Mouse (Mus musculus) stomach, embryonic 16.5 days (tissue): ENCODE measurements around the gene Krt7. TPM values are rescaled to one million over a fixed set of nuclear protein-coding genes. Genes with fewer than 3 reads are reported as not detected.
A peak's percentile ranks its signal among the peaks of the same experiment; 100 is the strongest.

Experiments
- ATAC-seq: fragments of 200-750 bp; cut with Nextera tagmentation; 2 replicates; pipeline ENCODE4 v1.8.0; 2017; ENCODE audit warnings: moderate number of reproducible peaks, moderate TSS enrichment; ENCODE audit not compliant: insufficient read depth, low FRiP score
- H3K27ac ChIP-seq: fragments of 300-500 bp; sonication (generic); 2 replicates; pipeline ENCODE4 v1.5.1; 2014; ENCODE audit warnings: low read length
- H3K27me3 ChIP-seq: fragments of 300-500 bp; sonication (generic); 2 replicates; pipeline ENCODE4 v1.6.1; 2014; ENCODE audit warnings: low read length, control low read depth, mixed read lengths; ENCODE audit not compliant: control insufficient read depth, insufficient read depth
- H3K36me3 ChIP-seq: fragments of 300-500 bp; sonication (generic); 2 replicates; pipeline ENCODE4 v1.6.1; 2014; ENCODE audit warnings: low read length; ENCODE audit not compliant: control insufficient read depth, insufficient read depth
- H3K4me1 ChIP-seq: fragments of 300-500 bp; sonication (generic); 2 replicates; pipeline ENCODE4 v1.6.1; 2014; ENCODE audit warnings: low read length, control low read depth, mixed read lengths; ENCODE audit not compliant: control insufficient read depth, insufficient read depth
- H3K4me2 ChIP-seq: fragments of 300-500 bp; sonication (generic); 2 replicates; pipeline ENCODE4 v1.6.1; 2014; ENCODE audit warnings: low read depth, low read length, mixed read lengths
- H3K4me3 ChIP-seq: fragments of 300-500 bp; sonication (generic); replicated peaks from 2 replicates; pipeline ENCODE4 v1.5.1; 2014; ENCODE audit warnings: mild to moderate bottlenecking, low read length
- H3K9ac ChIP-seq: fragments of 300-500 bp; sonication (generic); 2 replicates; pipeline ENCODE4 v1.6.1; 2014; ENCODE audit warnings: low read length
- H3K9me3 ChIP-seq: fragments of 300-500 bp; sonication (generic); replicated peaks from 2 replicates; pipeline ENCODE4 v1.6.1; 2016; ENCODE audit warnings: low read length, control low read depth; ENCODE audit not compliant: control insufficient read depth
- WGBS: fragments of 180-500 bp; shearing (Covaris S2); extraction: QIAGEN DNeasy Blood & Tissue Kit; methylation state at CpG from one replicate; pipeline ENCODE4 v1.1.7; 2014; 5-methylcytosine and 5-hydroxymethylcytosine counted together
- polyA plus RNA-seq: library from polyadenylated mRNA; unstranded; fragments of >200 nt; fragmentation: Nextera tagmentation; extraction: Ambion mirVana; gene quantifications from 2 replicates; pipeline ENCODE4 v1.2.1, GENCODE M21; 2015

Gene Krt7
- polyA plus RNA-seq, 1 experiment from 2014 or later, result 378 TPM

- Histone ChIP-seq H3K4me3 (no peak overlapping the region), H3K27me3 (no peaks in the 10 kb centered on the region), H3K9ac (peak overlapping the region; percentile 46; the same call in 1 of the 2 replicates), H3K36me3 (no peaks in the 10 kb centered on the region), H3K27ac (0 out of 2 replicates have a peak overlapping the region, but pooled peaks have one; percentile 14), H3K9me3 (no peaks in the 10 kb centered on the region), H3K4me1 (peaks cover 60% of the 10 kb centered on the region), H3K4me2 (no peak overlapping the region)
- no peak for ATAC-seq
- 72% methylated on average over 6 of the region's 6 CpGs for WGBS
Observed at GRCm38 (mm10) chr15:101368015-101368414, 42.8 kb upstream of the Krt7 start.

DNA sequence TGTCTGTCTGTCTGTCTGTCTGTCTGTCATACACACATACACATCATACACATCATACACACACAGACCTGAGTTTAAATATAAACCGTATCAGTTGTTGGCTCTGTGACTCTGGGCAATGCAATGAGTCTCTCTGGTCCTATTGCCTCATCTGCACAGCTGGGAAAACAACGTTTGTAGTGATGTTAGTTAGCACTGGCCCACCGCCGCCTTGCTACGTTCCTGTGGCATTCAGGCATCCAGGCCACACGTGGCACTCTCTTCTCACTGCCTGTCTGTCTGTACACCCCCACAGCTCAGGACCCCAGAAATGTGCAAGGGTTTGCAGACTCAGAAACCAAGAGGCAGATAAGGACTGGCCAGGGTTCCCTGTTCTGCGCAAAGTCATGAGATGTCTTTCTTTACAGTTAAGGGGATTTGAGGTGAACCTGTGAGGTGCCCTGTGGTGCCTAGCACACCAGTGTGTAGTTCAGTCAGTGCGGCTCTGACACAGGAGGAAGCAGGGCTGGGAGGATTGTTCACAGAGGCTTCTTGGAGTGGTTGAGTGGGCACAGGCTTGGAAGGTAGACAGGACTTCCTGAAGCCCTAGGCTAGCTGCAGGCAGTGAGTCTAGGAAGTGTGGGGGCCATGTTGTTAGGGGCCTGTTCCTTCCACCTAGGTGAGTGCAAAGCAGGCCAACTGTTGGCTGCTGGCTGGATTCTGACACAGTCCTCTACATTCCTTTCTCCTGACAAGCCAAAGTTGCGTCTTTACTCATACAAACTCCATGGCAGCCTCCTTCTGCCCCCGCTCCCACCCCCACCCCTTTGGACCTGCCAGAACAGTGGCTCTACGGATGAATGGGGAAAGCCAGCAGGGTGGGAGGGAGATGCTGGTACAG, 42.1 kb upstream of the Krt7 start:
- H3K4me2 ChIP-seq, result no peak overlapping the region; the same call in 1 of the 2 replicates
- H3K27ac ChIP-seq, result peak overlapping the region; percentile 94; the same call in 1 of the 2 replicates
- ATAC-seq, result no peak
- H3K27me3 ChIP-seq, result no peaks in the 10 kb centered on the region
- peaks cover 60% of the 10 kb centered on the region for H3K4me1 ChIP-seq
- no peaks in the 10 kb centered on the region for H3K36me3 ChIP-seq
- peak overlapping the region; percentile 28; the same call in 1 of the 2 replicates for H3K4me3 ChIP-seq
- no peaks in the 10 kb centered on the region for H3K9me3 ChIP-seq
- WGBS, result 68% methylated on average over 11 of the region's 11 CpGs
- H3K9ac ChIP-seq, result peak overlapping the region; percentile 24; the same call in 1 of the 2 replicates

- Histone ChIP-seq H3K4me2 (peak overlapping the region; percentile 42), H3K4me3 (peak overlapping the region; percentile 28), H3K27me3 (no peaks in the 10 kb centered on the region), H3K9ac (peak overlapping the region; percentile 70), H3K27ac (peak overlapping the region; percentile 94), H3K4me1 (peaks cover 54% of the 10 kb centered on the region), H3K36me3 (no peaks in the 10 kb centered on the region), H3K9me3 (no peaks in the 10 kb centered on the region)
- ATAC-seq, result no peak
- WGBS, result 38% methylated on average over 12 of the region's 12 CpGs
Observed at GRCm38 (mm10) chr15:101369382-101370100, 41.3 kb upstream of the Krt7 start.

DNA sequence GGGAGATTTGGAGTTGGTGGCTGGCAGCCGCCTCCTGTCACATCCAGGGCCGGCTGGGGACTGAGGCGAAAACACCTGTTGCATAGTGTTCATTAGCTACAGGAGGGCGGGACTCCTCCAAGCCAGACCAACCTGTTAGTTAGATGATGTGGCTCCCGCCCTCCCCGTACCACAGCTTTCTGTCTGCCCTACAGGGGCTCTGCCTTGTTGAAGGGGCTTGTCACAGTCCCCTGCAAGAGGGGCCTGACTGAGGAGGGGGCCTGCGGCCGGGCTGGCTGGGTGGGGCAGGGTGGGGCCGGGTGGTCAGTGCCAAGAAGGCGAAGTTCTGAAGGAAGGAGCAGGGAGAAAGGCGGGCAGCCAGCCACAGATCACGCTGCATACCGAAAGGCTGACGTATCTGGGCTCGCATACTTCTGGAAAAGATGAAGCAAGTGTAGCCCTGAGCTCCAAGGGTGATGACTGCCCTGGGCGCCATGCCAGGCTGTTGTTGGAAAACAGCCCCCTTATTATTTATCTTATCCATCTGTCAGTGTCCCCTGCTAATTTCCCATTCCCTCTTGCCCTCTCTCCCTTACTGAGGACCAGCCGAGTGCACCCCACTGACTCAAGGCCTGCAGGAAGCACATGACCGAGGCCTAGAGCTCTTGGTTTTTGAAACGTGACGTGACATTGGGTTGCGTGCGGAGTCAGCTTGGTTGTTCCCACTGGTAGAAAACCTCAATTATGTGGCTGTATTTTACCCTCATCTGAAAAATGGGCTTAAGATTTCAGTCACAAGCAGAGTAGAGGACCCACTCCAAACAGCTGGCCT, 40.5 kb upstream of the Krt7 start, which contains the start of gene Krt80:
Gene Krt80, minus strand, starts transcription at position 62 of the 811 bp plus-strand sequence.
- Histone ChIP-seq H3K27me3 (no peaks in the 10 kb centered on the region), H3K9ac (peak within 1 kb of the TSS; percentile 70), H3K4me2 (peak within 1 kb of the TSS; percentile 42), H3K36me3 (no peaks in the 10 kb centered on the region), H3K4me1 (peaks cover 57% of the 10 kb centered on the region), H3K9me3 (no peaks in the 10 kb centered on the region), H3K4me3 (peak within 1 kb of the TSS; percentile 28), H3K27ac (peak within 1 kb of the TSS; percentile 94)
- ATAC-seq, result peak; percentile 78
- 32% methylated on average over 22 of the region's 22 CpGs for WGBS

GRCm38 (mm10) chr15:101371141-101371985, 39.5 kb upstream of the Krt7 start:
- peak overlapping the region; percentile 13; the same call in 1 of the 2 replicates for H3K9ac ChIP-seq
- ATAC-seq, result no peak
- no peaks in the 10 kb centered on the region for H3K27me3 ChIP-seq
- peaks cover 54% of the 10 kb centered on the region for H3K4me1 ChIP-seq
- peak overlapping the region; percentile 94 for H3K27ac ChIP-seq
- WGBS, result 76% methylated on average over 15 of the region's 15 CpGs
- no peaks in the 10 kb centered on the region for H3K36me3 ChIP-seq
- H3K9me3 ChIP-seq, result no peaks in the 10 kb centered on the region
- H3K4me3 ChIP-seq, result no peak overlapping the region
- H3K4me2 ChIP-seq, result no peak overlapping the region

DNA sequence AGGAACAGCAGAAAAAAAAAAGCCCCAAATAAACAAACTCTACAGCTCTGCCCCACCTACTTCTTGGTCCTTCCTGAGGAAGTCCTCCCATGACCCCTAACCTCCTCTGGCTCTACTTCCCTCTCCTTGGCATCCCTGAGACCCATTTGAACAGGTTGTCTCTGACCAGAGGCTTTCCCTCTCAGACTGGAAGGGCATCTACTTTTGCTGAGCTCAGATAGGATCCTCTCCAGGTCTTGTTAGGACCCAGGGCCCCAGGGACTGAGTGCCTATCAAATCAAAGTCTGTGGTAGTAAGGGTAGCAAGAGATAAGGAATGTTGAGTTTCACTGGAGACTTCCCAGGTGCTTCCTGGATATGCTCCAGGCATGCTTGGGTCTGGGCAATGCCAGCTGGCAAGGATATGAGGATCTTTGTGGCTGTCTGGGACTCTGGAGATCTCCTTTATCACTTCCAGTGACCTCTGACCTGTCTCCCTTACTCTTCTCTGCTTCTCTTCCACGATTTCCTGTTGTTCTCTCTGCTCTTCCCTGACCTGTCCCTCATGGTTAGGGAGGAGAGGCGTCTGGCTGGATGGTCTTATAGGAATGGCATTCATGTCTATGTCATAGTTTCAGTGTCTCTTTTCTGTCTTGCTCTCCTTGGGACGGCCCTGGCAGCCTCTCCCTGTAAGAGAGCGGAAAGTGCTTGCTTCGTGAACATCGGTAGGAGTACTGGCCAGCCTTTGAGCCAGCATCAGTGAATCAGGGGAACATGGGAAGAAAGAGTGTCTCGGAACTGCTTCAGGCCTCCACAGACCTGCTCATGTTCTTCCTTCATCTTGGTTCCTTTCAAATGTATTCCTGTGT, 38.5 kb upstream of the Krt7 start:
- Histone ChIP-seq H3K4me3 (no peak overlapping the region), H3K9me3 (no peaks in the 10 kb centered on the region), H3K36me3 (no peaks in the 10 kb centered on the region), H3K4me1 (peaks cover 47% of the 10 kb centered on the region), H3K27me3 (no peaks in the 10 kb centered on the region), H3K27ac (peak overlapping the region; percentile 56), H3K9ac (no peak overlapping the region), H3K4me2 (no peak overlapping the region)
- 68% methylated on average over 7 of the region's 7 CpGs for WGBS
- no peak for ATAC-seq

DNA sequence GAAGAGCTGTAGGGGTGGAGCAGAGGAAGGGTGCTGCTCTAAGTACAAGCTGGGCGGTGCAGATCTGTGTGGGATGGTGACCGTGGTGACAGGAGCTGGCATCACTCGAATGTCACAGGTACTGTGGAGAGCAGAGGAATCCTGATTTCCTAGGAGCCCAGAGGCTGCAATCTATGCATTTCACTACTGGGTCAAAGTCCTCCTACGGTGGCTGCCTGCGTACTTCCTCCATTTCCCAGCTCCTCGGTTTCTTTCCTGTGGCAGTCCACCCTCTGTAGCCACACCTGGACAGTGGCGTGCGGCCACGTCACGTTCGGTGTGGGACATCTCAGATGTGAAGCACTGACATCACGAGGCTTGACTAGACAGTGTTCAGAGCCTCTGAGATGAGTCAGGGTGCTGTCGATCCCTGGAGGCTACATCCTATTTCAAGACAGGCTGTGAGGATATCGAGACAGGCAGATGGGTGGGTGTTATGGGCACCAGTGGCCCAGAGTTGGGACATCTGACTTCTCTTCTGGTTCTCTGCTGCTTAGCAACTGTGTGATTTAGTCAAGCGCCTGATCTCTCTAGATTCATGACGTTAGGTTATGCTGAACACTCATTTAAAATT, 37.5 kb upstream of the Krt7 start:
- no peak overlapping the region for H3K4me2 ChIP-seq
- H3K27me3 ChIP-seq, result no peaks in the 10 kb centered on the region
- H3K9me3 ChIP-seq, result no peaks in the 10 kb centered on the region
- H3K4me1 ChIP-seq, result peaks cover 45% of the 10 kb centered on the region
- H3K4me3 ChIP-seq, result no peak overlapping the region
- WGBS, result 76% methylated on average over 16 of the region's 16 CpGs
- peak overlapping the region; percentile 56; the same call in 1 of the 2 replicates for H3K27ac ChIP-seq
- H3K36me3 ChIP-seq, result no peaks in the 10 kb centered on the region
- no peak for ATAC-seq
- H3K9ac ChIP-seq, result no peak overlapping the region
